Mouse (Mus musculus) hindbrain, embryonic 16.5 days (tissue): Measurements from ENCODE around the gene Alkbh2. TPM values are rescaled to one million over a fixed set of nuclear protein-coding genes. Genes with fewer than 3 reads are reported as not detected.

Experiments
- ATAC-seq: fragments of 200-750 bp; cut with Nextera tagmentation; 2 replicates; pipeline ENCODE4 v1.8.0; 2017; ENCODE audit warnings: moderate TSS enrichment, moderate library complexity
- H3K27ac ChIP-seq: fragments of 300-500 bp; sonication (generic); 2 replicates; pipeline ENCODE4 v1.5.1; 2014; ENCODE audit warnings: low read depth, mild to moderate bottlenecking, control low read depth, low read length, moderate library complexity
- H3K27me3 ChIP-seq: fragments of 300-500 bp; sonication (generic); replicated peaks from 2 replicates; pipeline ENCODE4 v1.6.1; 2014; ENCODE audit warnings: low read length; ENCODE audit not compliant: control insufficient read depth, insufficient read depth
- H3K36me3 ChIP-seq: fragments of 300-500 bp; sonication (generic); 2 replicates; pipeline ENCODE4 v1.6.1; 2014; ENCODE audit warnings: mild to moderate bottlenecking, low read length, moderate library complexity, mixed read lengths; ENCODE audit not compliant: control insufficient read depth, insufficient read depth
- H3K4me1 ChIP-seq: fragments of 300-500 bp; sonication (generic); 2 replicates; pipeline ENCODE4 v1.6.1; 2014; ENCODE audit warnings: low read depth, low read length; ENCODE audit not compliant: control insufficient read depth, insufficient read depth
- H3K4me2 ChIP-seq: fragments of 300-500 bp; sonication (generic); 2 replicates; pipeline ENCODE4 v1.6.1; 2014; ENCODE audit warnings: mild to moderate bottlenecking, low read length, control low read depth, moderate library complexity
- H3K4me3 ChIP-seq: fragments of 300-500 bp; sonication (generic); 2 replicates; pipeline ENCODE4 v1.5.1; 2014; ENCODE audit warnings: mild to moderate bottlenecking, low read length, control low read depth, moderate library complexity
- H3K9ac ChIP-seq: fragments of 300-500 bp; sonication (generic); 2 replicates; pipeline ENCODE4 v1.6.1; 2014; ENCODE audit warnings: low read depth, mild to moderate bottlenecking, control low read depth, low read length, moderate library complexity
- H3K9me3 ChIP-seq: fragments of 300-500 bp; sonication (generic); 2 replicates; pipeline ENCODE4 v1.6.1; 2014; ENCODE audit warnings: mild to moderate bottlenecking, low read length, moderate library complexity; ENCODE audit not compliant: control insufficient read depth
- WGBS: fragments of 180-500 bp; shearing (Covaris S2); extraction: QIAGEN DNeasy Blood & Tissue Kit; methylation state at CpG from one replicate; pipeline ENCODE4 v1.1.7; 2014; 5-methylcytosine and 5-hydroxymethylcytosine counted together
- polyA plus RNA-seq: library from polyadenylated mRNA; unstranded; fragments of >200 nt; fragmentation: Nextera tagmentation; extraction: Ambion mirVana; gene quantifications from 2 replicates; pipeline ENCODE4 v1.2.1, GENCODE M21; 2015

Gene Alkbh2
- polyA plus RNA-seq, 1 experiment from 2014 or later = 6.4 TPM

GRCm38 (mm10) chr5:114163117-114163696 is 35.2 kb upstream of the Alkbh2 start:
- Histone ChIP-seq H3K27me3 (no peaks in the 10 kb centered on the region), H3K4me3 (no peak overlapping the region), H3K9ac (no peak overlapping the region), H3K36me3 (no peaks in the 10 kb centered on the region), H3K27ac (no peak overlapping the region), H3K4me1 (no peaks in the 10 kb centered on the region), H3K4me2 (no peak overlapping the region), H3K9me3 (no peaks in the 10 kb centered on the region)
- ATAC-seq = no peak
- WGBS = 62% methylated on average over 6 of the region's 6 CpGs

DNA sequence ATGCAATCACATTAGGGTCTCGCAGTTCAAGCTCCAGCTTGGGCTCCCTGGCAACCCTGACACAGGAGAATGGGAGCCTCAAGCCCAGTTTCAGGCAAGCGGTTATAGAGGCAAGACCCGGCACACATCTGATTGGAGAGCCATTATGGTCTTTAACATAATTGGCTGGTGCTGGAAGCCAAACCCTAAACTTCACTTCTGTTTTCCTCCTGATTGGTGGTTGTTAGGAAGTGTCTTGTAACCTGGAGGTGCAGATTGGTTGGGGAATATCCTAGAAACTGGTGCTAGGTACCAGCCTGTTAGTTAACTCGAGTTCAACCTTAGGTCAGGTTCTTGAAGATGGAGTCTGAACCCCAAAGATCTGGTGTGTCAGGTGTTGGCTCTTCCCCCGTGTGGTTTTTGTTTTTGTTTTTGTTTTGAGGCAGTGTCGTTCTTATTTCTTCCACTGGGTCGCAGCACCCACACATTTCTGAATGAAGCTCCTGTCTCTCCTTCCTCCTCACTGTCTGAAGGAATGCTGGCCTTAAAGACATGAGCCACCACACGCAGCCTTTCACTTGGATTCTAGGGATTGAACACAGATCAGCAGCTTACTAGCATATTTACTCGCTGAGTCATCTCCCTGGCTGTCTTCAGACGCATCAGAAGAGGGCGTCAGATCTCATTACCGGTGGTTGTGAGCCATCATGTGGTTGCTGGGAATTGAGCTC is 34.2 kb upstream of the Alkbh2 start:
- Histone ChIP-seq H3K4me3 (no peak overlapping the region), H3K36me3 (no peaks in the 10 kb centered on the region), H3K27ac (no peak overlapping the region), H3K4me2 (no peak overlapping the region), H3K4me1 (no peaks in the 10 kb centered on the region), H3K27me3 (no peaks in the 10 kb centered on the region), H3K9ac (no peak overlapping the region), H3K9me3 (no peaks in the 10 kb centered on the region)
- WGBS = 56% methylated on average over 12 of the region's 12 CpGs
- ATAC-seq = no peak

DNA sequence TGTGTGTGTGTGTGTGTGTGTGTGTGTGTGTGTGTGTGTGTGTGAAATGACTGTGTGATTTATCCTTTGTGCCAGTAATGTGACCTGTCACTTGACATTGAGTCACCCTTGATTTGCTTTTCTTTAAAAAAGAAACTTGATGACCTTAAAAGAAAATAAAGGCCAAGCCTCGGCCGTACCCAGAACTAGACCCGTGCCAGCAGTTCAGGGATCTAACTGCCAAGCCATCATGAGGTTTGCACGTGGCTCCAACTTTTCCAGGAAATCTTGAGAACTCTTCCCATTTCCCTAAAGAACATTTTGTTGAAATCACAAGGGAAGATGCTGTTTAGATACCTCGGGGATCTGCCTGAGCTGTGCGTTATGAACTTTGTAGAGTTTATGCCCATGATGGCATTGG is 33.4 kb upstream of the Alkbh2 start:
- Histone ChIP-seq H3K4me3 (no peak overlapping the region), H3K9ac (no peak overlapping the region), H3K4me1 (no peaks in the 10 kb centered on the region), H3K9me3 (no peaks in the 10 kb centered on the region), H3K36me3 (no peaks in the 10 kb centered on the region), H3K27me3 (no peaks in the 10 kb centered on the region), H3K4me2 (no peak overlapping the region), H3K27ac (no peak overlapping the region)
- no peak for ATAC-seq
- WGBS = 86% methylated on average over 6 of the region's 6 CpGs

GRCm38 (mm10) chr5:114157236-114157635 is 29.2 kb upstream of the Alkbh2 start:
- 49% methylated on average over 7 of the region's 7 CpGs for WGBS
- H3K27me3 ChIP-seq = no peaks in the 10 kb centered on the region
- no peak overlapping the region for H3K27ac ChIP-seq

DNA sequence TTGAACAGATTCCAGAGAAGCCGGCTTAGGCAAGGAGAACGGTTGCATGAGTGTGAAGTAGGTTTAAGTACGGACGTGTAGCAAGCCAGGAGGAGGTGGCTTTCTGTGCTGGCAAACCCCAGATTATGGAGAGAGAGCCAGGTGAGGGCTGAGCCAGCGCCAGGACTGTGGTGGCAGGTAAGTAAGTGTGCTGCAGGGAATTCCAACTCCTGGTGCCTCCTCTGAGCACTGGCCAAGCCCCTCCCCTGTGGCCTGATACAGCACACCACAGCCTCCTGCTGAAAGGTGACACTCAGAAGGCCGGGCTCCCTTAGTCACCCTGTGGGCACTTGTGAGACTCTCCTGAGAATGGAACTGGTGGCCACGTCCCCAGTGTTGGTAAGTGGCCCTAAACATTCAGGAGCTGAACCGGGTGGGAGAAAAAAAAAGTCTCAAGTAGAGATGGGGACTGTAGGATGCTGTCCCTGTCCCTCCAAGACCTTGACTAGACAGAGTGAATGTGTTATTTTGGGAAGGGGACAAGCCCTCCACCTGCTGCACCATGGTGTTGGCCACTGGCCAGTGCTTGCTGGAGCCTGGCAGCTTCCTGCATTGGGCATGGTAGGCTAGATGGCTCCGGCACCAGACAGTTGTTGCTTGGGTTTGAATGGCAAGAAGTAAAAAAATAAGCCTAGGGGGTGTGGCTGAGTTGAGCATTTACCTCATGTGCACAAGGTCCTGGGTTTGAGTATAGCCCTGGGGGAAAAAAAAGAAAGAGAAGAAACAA is 27.3 kb upstream of the Alkbh2 start:
- Histone ChIP-seq H3K27me3 (no peaks in the 10 kb centered on the region), H3K4me3 (no peak overlapping the region), H3K27ac (no peak overlapping the region), H3K4me1 (no peaks in the 10 kb centered on the region), H3K36me3 (no peaks in the 10 kb centered on the region), H3K9ac (no peak overlapping the region), H3K4me2 (no peak overlapping the region), H3K9me3 (no peaks in the 10 kb centered on the region)
- no peak for ATAC-seq
- 67% methylated on average over 9 of the region's 9 CpGs for WGBS

More at GRCm38 (mm10) chr5:114157236-114157635, 29.2 kb upstream of the Alkbh2 start:
- Histone ChIP-seq H3K4me3 (no peak overlapping the region), H3K4me1 (no peaks in the 10 kb centered on the region), H3K36me3 (no peaks in the 10 kb centered on the region), H3K4me2 (no peak overlapping the region), H3K9ac (no peak overlapping the region), H3K9me3 (no peaks in the 10 kb centered on the region)
- no peak for ATAC-seq

DNA sequence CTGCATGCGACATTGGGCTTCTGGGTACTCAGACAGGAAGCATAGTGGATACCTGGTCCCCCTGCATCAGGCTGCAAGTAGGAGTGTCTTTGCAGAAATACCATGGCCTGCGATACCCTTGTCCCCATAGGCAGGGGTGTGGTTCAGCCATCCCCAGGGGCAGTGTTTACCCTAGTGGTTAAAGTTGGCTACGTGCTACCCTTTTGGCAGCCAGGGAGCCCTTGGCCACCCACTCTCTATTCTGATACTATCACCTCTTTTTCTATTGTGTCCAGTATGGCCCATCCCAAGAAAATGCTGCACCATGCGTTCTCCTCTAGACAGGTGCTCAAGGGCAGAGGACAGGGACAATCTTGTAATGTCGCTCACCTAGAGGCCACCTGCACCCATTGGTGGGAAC is 26.7 kb upstream of the Alkbh2 start:
- Histone ChIP-seq H3K4me1 (no peaks in the 10 kb centered on the region), H3K4me2 (no peak overlapping the region), H3K27me3 (no peaks in the 10 kb centered on the region), H3K27ac (no peak overlapping the region), H3K9me3 (no peaks in the 10 kb centered on the region), H3K36me3 (no peaks in the 10 kb centered on the region), H3K4me3 (no peak overlapping the region), H3K9ac (no peak overlapping the region)
- WGBS = 90% methylated on average over 5 of the region's 5 CpGs
- ATAC-seq = no peak

- Histone ChIP-seq H3K27me3 (no peaks in the 10 kb centered on the region), H3K4me3 (peak overlapping the region; percentile 11), H3K36me3 (no peaks in the 10 kb centered on the region), H3K9ac (no peak overlapping the region), H3K9me3 (no peaks in the 10 kb centered on the region), H3K27ac (no peak overlapping the region), H3K4me1 (no peaks in the 10 kb centered on the region), H3K4me2 (peak overlapping the region; percentile 38)
- ATAC-seq = peak; percentile 50; the same call in 1 of the 2 replicates
- WGBS = 8% methylated on average over 12 of the region's 12 CpGs
Observed at GRCm38 (mm10) chr5:114153490-114153889, 25.5 kb upstream of the Alkbh2 start.

GRCm38 (mm10) chr5:114152359-114153092 is 24.5 kb upstream of the Alkbh2 start:
- ATAC-seq = no peak
- H3K9ac ChIP-seq = no peak overlapping the region
- no peaks in the 10 kb centered on the region for H3K4me1 ChIP-seq
- 84% methylated on average over 12 of the region's 12 CpGs for WGBS
- no peak overlapping the region for H3K4me2 ChIP-seq
- H3K27ac ChIP-seq = no peak overlapping the region
- no peaks in the 10 kb centered on the region for H3K36me3 ChIP-seq
- no peak overlapping the region for H3K4me3 ChIP-seq
- no peaks in the 10 kb centered on the region for H3K27me3 ChIP-seq
- no peaks in the 10 kb centered on the region for H3K9me3 ChIP-seq
